Comparison of ENCODE assay signal across 21 mouse cellular contexts in genomic region chr2:72515526-72515925, GRCm38 (mm10). TPM values are rescaled to one million over a fixed set of nuclear protein-coding genes. Genes with fewer than 3 reads are reported as not detected.
DNase-seq lines count a peak whose midpoint lies in the region; ATAC-seq and TF ChIP-seq lines count a peak whose summit lies in the region.
"Had no signal": no experiment of that assay in that cellular context is flagged by ENCODE, and none has a peak within 500 bp of the region (broad histone marks: within the 10 kb centered on the region; RNA-seq: fewer than 3 reads in every experiment).

No protein-coding gene starts in this region.

- H3K4me3 ChIP-seq in kidney, embryonic 16.5 days (ENCODE audit: low read length) = no peak overlapping the region
- H3K4me3 ChIP-seq in E14TG2a.4 (replicated peaks; ENCODE audit: low read length) = peak overlapping the region; percentile 51; the same call in 1 of the 2 replicates
- no peak overlapping the region for H3K4me3 ChIP-seq in intestine, embryonic 15.5 days (replicated peaks)
- H3K4me3 ChIP-seq in hindbrain, embryonic 13.5 days = no peak overlapping the region
- H3K4me3 ChIP-seq: embryonic facial prominence, embryonic 10.5 days; forebrain, embryonic 13.5 days; heart, adult 2 months; heart, embryonic 15.5 days; hindbrain, embryonic 10.5 days; hindbrain, embryonic 15.5 days had no signal

- TF ChIP-seq CTCF in E14TG2a.4 (conservative IDR thresholded peaks at IDR 0.05; ENCODE audit: low read length) = no peak

- no peak overlapping the region for H3K27ac ChIP-seq in kidney, embryonic 16.5 days (ENCODE audit: low read length)
- no peak overlapping the region for H3K27ac ChIP-seq in intestine, embryonic 15.5 days
- H3K27ac ChIP-seq in hindbrain, embryonic 13.5 days = no peak overlapping the region
- H3K27ac ChIP-seq: embryonic facial prominence, embryonic 10.5 days; forebrain, embryonic 13.5 days; heart, adult 2 months; heart, embryonic 15.5 days; hindbrain, embryonic 10.5 days; hindbrain, embryonic 15.5 days had no signal

- peaks cover 12% of the 10 kb centered on the region for H3K27me3 ChIP-seq in kidney, embryonic 16.5 days (ENCODE audit: insufficient read depth, low read length)
- H3K27me3 ChIP-seq in E14TG2a.4 (ENCODE audit: insufficient read depth, low read length) = peaks cover 27% of the 10 kb centered on the region
- peaks cover 2% of the 10 kb centered on the region; the same call in 1 of the 2 replicates for H3K27me3 ChIP-seq in intestine, embryonic 15.5 days (replicated peaks)
- peaks cover 52% of the 10 kb centered on the region for H3K27me3 ChIP-seq in hindbrain, embryonic 13.5 days

- H3K4me1 ChIP-seq in kidney, embryonic 16.5 days (ENCODE audit: insufficient read depth, low read length) = peaks cover 8% of the 10 kb centered on the region
- peaks cover 41% of the 10 kb centered on the region for H3K4me1 ChIP-seq in E14TG2a.4 (replicated peaks; ENCODE audit: low read depth, low read length)
- H3K4me1 ChIP-seq in intestine, embryonic 15.5 days (replicated peaks) = no peaks in the 10 kb centered on the region; the same call in 1 of the 2 replicates
- H3K4me1 ChIP-seq in hindbrain, embryonic 13.5 days (replicated peaks) = peaks cover 12% of the 10 kb centered on the region

- no peak for DNase-seq in kidney, adult 18-20 months
- peak; percentile 89 for DNase-seq in ES-CJ7 (ENCODE audit: low read depth, low spot score)
- DNase-seq in right cerebral cortex, postnatal 4 days = no peak
- no peak for DNase-seq in layer of hippocampus, postnatal 10 days (ENCODE audit: low spot score in 2 of 2)
- DNase-seq: adrenal gland, adult 8-10 months; adrenal gland, postnatal 36 days; gastrocnemius, postnatal 10 days; heart, adult 2 months; heart, postnatal 14 days; kidney, adult 2 months had no signal

- no peak overlapping the region for H3K4me2 ChIP-seq in kidney, embryonic 16.5 days (replicated peaks; ENCODE audit: low read depth, low read length)
- no peak overlapping the region for H3K4me2 ChIP-seq in intestine, embryonic 15.5 days (replicated peaks)
- H3K4me2 ChIP-seq in hindbrain, embryonic 13.5 days = no peak overlapping the region
- H3K4me2 ChIP-seq: heart, embryonic 11.5 days; heart, embryonic 15.5 days had no signal

- H3K9me3 ChIP-seq in kidney, embryonic 16.5 days (ENCODE audit: low read length) = no peaks in the 10 kb centered on the region
- H3K9me3 ChIP-seq in E14TG2a.4 (ENCODE audit: low read length) = no peaks in the 10 kb centered on the region
- H3K9me3 ChIP-seq in intestine, embryonic 15.5 days = no peaks in the 10 kb centered on the region
- no peaks in the 10 kb centered on the region for H3K9me3 ChIP-seq in hindbrain, embryonic 13.5 days
- H3K9me3 ChIP-seq: embryonic facial prominence, embryonic 10.5 days; forebrain, embryonic 13.5 days; heart, embryonic 15.5 days; hindbrain, embryonic 10.5 days; hindbrain, embryonic 15.5 days had no signal

- no peaks in the 10 kb centered on the region for H3K36me3 ChIP-seq in kidney, embryonic 16.5 days (ENCODE audit: insufficient read depth, low read length)
- no peaks in the 10 kb centered on the region for H3K36me3 ChIP-seq in E14TG2a.4 (ENCODE audit: insufficient read depth, low read length)
- no peaks in the 10 kb centered on the region for H3K36me3 ChIP-seq in intestine, embryonic 15.5 days
- no peaks in the 10 kb centered on the region for H3K36me3 ChIP-seq in hindbrain, embryonic 13.5 days
- H3K36me3 ChIP-seq: embryonic facial prominence, embryonic 10.5 days; heart, embryonic 15.5 days; hindbrain, embryonic 10.5 days; hindbrain, embryonic 15.5 days had no signal

- WGBS in kidney, embryonic 16.5 days = 20% methylated on average over 7 of the region's 7 CpGs
- WGBS in intestine, embryonic 15.5 days = 48% methylated on average over 7 of the region's 7 CpGs
- WGBS in hindbrain, embryonic 13.5 days = 30% methylated on average over 7 of the region's 7 CpGs

- peak; percentile 67; the same call in 1 of the 2 replicates for ATAC-seq in kidney, embryonic 16.5 days (ENCODE audit: low FRiP score, low TSS enrichment)
- peak; percentile 59; the same call in 1 of the 2 replicates for ATAC-seq in intestine, embryonic 15.5 days
- no peak for ATAC-seq in hindbrain, embryonic 13.5 days (ENCODE audit: low FRiP score)
- ATAC-seq: Patski had no signal

- no peak overlapping the region for H3K9ac ChIP-seq in kidney, embryonic 16.5 days (replicated peaks; ENCODE audit: low read length)
- no peak overlapping the region for H3K9ac ChIP-seq in intestine, embryonic 15.5 days
- no peak overlapping the region for H3K9ac ChIP-seq in hindbrain, embryonic 13.5 days
- H3K9ac ChIP-seq: heart, embryonic 15.5 days; hindbrain, embryonic 15.5 days had no signal

RNA-seq across cellular contexts. Expression of gene Cdca7, which starts 39.6 kb away (rescaled TPM):
- 159 and 165 TPM in 2 replicates for polyA plus RNA-seq in kidney, embryonic 16.5 days (2015; fragmentation: Nextera tagmentation; extraction: Ambion mirVana)
- polyA plus RNA-seq in intestine, embryonic 15.5 days (2015; fragmentation: Nextera tagmentation; extraction: Ambion mirVana) = 117 and 125 TPM in 2 replicates
- 1 to 10 TPM; 8.0 to 9.8 TPM for total RNA-seq in layer of hippocampus, postnatal 10 days (2021)
- polyA plus RNA-seq in hindbrain, embryonic 13.5 days (2015; fragmentation: Nextera tagmentation; extraction: Ambion mirVana) = 29.3 and 30.2 TPM in 2 replicates
